Mouse (Mus musculus) layer of hippocampus, postnatal 10 days (tissue): Measurements from ENCODE around the gene Slc16a12. TPM values are rescaled to one million over a fixed set of nuclear protein-coding genes. Genes with fewer than 3 reads are reported as not detected.
A peak's percentile ranks its signal among the peaks of the same experiment; 100 is the strongest.

Experiments used
- DNase-seq, 2 experiments: peaks; one replicate each; pipeline ENCODE4 v3.0.0; 2021; ENCODE audit warnings: low spot score in 2 of 2
- total RNA-seq, 2 experiments: library from RNA; stranded (reverse); gene quantifications; 2 replicates each; pipeline ENCODE4 v1.2.3; 2021

Gene Slc16a12
- total RNA-seq, 2 experiments from 2014 or later, result 2.5 to 3.0 TPM

GRCm38 (mm10) chr19:34729505-34729904, 17.6 kb downstream of the Slc16a12 start:
- DNase-seq, result no peak

GRCm38 (mm10) chr19:34726254-34726962, 20.7 kb downstream of the Slc16a12 start:
- DNase-seq, result no peak

GRCm38 (mm10) chr19:34725418-34725817, 21.7 kb downstream of the Slc16a12 start:
- no peak for DNase-seq

- no peak for DNase-seq
These were observed 22.5 kb downstream of the Slc16a12 start for GRCm38 (mm10) chr19:34724598-34724997.

GRCm38 (mm10) chr19:34722541-34722940, 24.5 kb downstream of the Slc16a12 start:
- DNase-seq, result no peak

- DNase-seq, result no peak
These were observed 27.0 kb downstream of the Slc16a12 start for GRCm38 (mm10) chr19:34720130-34720529.

- DNase-seq, result no peak
These were observed 28.1 kb downstream of the Slc16a12 start for GRCm38 (mm10) chr19:34718963-34719362.

GRCm38 (mm10) chr19:34718478-34718877, 28.6 kb downstream of the Slc16a12 start:
- no peak for DNase-seq

GRCm38 (mm10) chr19:34715895-34716294, 31.2 kb downstream of the Slc16a12 start:
- DNase-seq, result no peak

GRCm38 (mm10) chr19:34714250-34714666, 32.8 kb downstream of the Slc16a12 start:
- no peak for DNase-seq

- DNase-seq, result no peak
These were observed 35.0 kb downstream of the Slc16a12 start for GRCm38 (mm10) chr19:34712050-34712449.

- DNase-seq, result no peak
These were observed 38.9 kb downstream of the Slc16a12 start for GRCm38 (mm10) chr19:34708221-34708620.

GRCm38 (mm10) chr19:34707571-34707970, 39.5 kb downstream of the Slc16a12 start:
- DNase-seq, result no peak

- DNase-seq, result no peak
These were observed 40.8 kb downstream of the Slc16a12 start for GRCm38 (mm10) chr19:34706261-34706660.

- no peak for DNase-seq
These were observed 41.9 kb downstream of the Slc16a12 start for GRCm38 (mm10) chr19:34705141-34705540.

GRCm38 (mm10) chr19:34699300-34699699, 47.8 kb downstream of the Slc16a12 start:
- no peak for DNase-seq

GRCm38 (mm10) chr19:34698852-34699251, 48.2 kb downstream of the Slc16a12 start:
- DNase-seq, result no peak

GRCm38 (mm10) chr19:34698432-34698831, 48.7 kb downstream of the Slc16a12 start:
- no peak for DNase-seq

- no peak for DNase-seq
These were observed 49.6 kb downstream of the Slc16a12 start for GRCm38 (mm10) chr19:34697461-34697860.

GRCm38 (mm10) chr19:34696352-34696986, 50.6 kb downstream of the Slc16a12 start:
- DNase-seq, result no peak

GRCm38 (mm10) chr19:34691402-34691801, 55.7 kb downstream of the Slc16a12 start:
- DNase-seq, result no peak

- no peak for DNase-seq
These were observed 61.6 kb downstream of the Slc16a12 start for GRCm38 (mm10) chr19:34685530-34685929.

GRCm38 (mm10) chr19:34684857-34685256, 62.2 kb downstream of the Slc16a12 start:
- peak; percentile 47 to 59 for DNase-seq
